Mouse (Mus musculus) C2C12 (cell line): ENCODE results near the gene Tbc1d17. TPM values are rescaled to one million over a fixed set of nuclear protein-coding genes. Genes with fewer than 3 reads are reported as not detected.

ENCODE experiments used
- H3K27me3 ChIP-seq: one replicate; pipeline ENCODE4 v1.6.1; 2011; ENCODE audit not compliant: control insufficient read depth, insufficient read depth, insufficient read length
- H3K36me3 ChIP-seq: one replicate; pipeline ENCODE4 v1.6.1; 2011; ENCODE audit not compliant: control insufficient read depth, insufficient read depth
- H3K4me3 ChIP-seq: one replicate; pipeline ENCODE4 v1.5.1; 2011; ENCODE audit warnings: mild to moderate bottlenecking, control low read depth; ENCODE audit not compliant: poor library complexity, insufficient read depth, severe bottlenecking
- H3K79me2 ChIP-seq: one replicate; pipeline ENCODE4 v1.6.1; 2011; ENCODE audit not compliant: control insufficient read depth, insufficient read depth
- H3K79me3 ChIP-seq: one replicate; pipeline ENCODE4 v1.6.1; 2011; ENCODE audit warnings: low read depth, control low read depth
- H3ac ChIP-seq: one replicate; pipeline ENCODE3; 2011; ENCODE audit warnings: low read depth; ENCODE audit not compliant: control insufficient read depth, insufficient read length
- CEBPB ChIP-seq: IDR thresholded peaks from one replicate; pipeline ENCODE4 v1.6.1; 2011; ENCODE audit warnings: low read depth, mild to moderate bottlenecking, control low read depth, moderate library complexity
- CTCF ChIP-seq: IDR thresholded peaks from one replicate; pipeline ENCODE4 v1.5.1; 2011; ENCODE audit not compliant: control insufficient read depth, insufficient read depth, insufficient read length
- FOSL1 ChIP-seq: IDR thresholded peaks from one replicate; pipeline ENCODE4 v1.8.0; 2011; ENCODE audit warnings: mild to moderate bottlenecking, low read length; ENCODE audit not compliant: poor library complexity, insufficient read depth, severe bottlenecking
- MAX ChIP-seq: IDR thresholded peaks from one replicate; pipeline ENCODE4 v1.6.1; 2011; ENCODE audit warnings: mild to moderate bottlenecking, control low read depth
- MYOD1 ChIP-seq: IDR thresholded peaks from one replicate; pipeline ENCODE4 v1.6.1; 2011; ENCODE audit warnings: low read depth; ENCODE audit not compliant: control insufficient read depth, insufficient read length
- MYOG ChIP-seq: IDR thresholded peaks from one replicate; pipeline ENCODE4 v1.6.1; 2011; ENCODE audit not compliant: control insufficient read depth, insufficient read length; ENCODE audit errors: extremely low read depth
- USF1 ChIP-seq: IDR thresholded peaks from one replicate; pipeline ENCODE4 v1.6.1; 2011; ENCODE audit warnings: low read depth, mild to moderate bottlenecking, control low read depth, moderate library complexity
- polyA plus RNA-seq: library from polyadenylated mRNA; unstranded; fragments of >200 nt; fragmentation: generic; extraction: Trizol; gene quantifications from one replicate; pipeline ENCODE4 v1.2.1, GENCODE M21; 2012; ENCODE audit warnings: missing spikeins

Tbc1d17 gene
- polyA plus RNA-seq, 1 experiment = 38.4 TPM

DNA sequence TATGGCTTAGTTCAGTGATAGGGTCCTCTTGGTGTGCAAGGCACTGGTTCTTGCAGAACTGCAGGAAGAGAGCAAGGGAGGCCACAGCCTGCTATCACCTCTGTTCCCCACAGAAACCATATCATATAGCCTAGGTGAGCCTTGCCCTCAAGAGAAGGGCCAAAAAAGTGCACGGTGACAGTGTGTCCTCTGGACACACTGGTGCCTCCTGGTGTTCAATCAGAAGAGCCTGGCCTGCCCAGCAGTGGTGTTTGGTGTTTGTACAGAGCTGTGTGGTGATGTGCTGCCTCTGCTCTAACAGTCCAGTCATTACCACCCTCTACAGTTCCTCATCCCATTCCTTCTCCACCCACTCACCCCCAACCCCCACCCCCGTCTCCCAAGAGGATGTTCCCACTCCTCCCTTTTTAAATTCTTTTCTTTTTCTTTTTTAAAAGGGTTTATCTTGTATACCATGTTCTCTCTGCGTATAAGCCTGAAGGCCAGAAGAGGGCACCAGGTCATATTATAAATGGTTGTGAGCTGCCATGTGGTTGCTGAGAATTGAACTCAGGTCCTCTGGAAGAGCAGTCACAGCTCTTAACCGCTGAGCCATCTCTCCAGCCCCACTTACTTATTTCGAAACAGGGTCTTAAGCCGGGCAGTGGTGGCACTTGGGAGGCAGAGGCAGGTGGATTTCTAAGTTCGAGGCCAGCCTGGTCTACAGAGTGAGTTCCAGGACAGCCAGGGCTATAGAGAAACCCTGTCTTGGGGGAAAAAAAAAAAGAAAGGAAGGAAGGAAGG, 27.0 kb downstream of the Tbc1d17 start:
- Histone ChIP-seq H3K27me3 (no peaks in the 10 kb centered on the region), H3K79me2 (peaks cover 100% of the 10 kb centered on the region), H3ac (no peak overlapping the region), H3K36me3 (peaks cover 39% of the 10 kb centered on the region), H3K4me3 (no peak overlapping the region), H3K79me3 (peaks cover 96% of the 10 kb centered on the region)
- TF ChIP-seq MYOD1 = no peak
- TF ChIP-seq CEBPB = no peak
- no peak for TF ChIP-seq MYOG
- no peak for TF ChIP-seq MAX
- no peak for TF ChIP-seq FOSL1
- TF ChIP-seq USF1 = no peak
- TF ChIP-seq CTCF = no peak

DNA sequence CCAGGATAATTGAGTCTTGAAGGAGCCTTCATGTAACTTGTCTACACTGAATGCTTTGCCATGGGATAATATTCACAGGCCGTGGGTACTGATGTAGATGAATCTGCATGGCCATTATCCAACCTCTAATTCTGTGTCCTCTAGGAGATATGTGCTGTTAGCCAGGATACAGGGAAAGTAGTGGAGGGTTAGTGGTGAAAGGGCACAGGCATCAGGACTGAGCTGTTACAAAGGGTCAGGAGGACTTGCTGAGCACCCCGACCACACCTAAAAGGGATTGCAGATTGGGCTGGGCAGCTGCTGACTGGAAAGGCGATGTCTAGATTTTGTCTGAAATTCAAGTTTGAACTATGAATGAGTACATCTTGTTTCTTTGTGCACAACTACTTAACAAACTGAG, 28.4 kb downstream of the Tbc1d17 start:
- Histone ChIP-seq H3K36me3 (peaks cover 37% of the 10 kb centered on the region), H3ac (no peak overlapping the region), H3K4me3 (no peak overlapping the region), H3K27me3 (no peaks in the 10 kb centered on the region), H3K79me3 (peaks cover 88% of the 10 kb centered on the region), H3K79me2 (peaks cover 92% of the 10 kb centered on the region)
- TF ChIP-seq MYOG (no peak), MYOD1 (no peak), FOSL1 (no peak), USF1 (no peak), CTCF (no peak), MAX (no peak), CEBPB (no peak)

DNA sequence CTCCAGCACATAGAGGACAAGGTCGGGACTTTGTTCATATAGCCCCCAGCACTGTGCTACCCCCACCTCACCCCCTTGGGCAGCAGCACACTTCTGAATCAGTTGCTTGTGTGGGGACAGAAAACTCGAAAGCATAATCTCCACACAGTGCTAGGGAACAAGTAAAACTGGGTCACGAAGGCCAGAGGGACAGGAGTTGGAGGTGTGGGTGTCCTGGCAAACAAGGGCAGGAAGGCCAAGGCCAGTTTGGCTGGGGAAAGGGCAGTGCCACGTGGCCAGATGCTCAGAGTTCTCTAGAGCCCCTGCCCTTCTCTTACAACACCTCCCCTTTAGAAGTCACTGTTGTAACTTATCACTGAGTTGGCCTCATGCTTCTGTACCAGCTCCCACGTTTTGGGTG, 29.0 kb downstream of the Tbc1d17 start:
- TF ChIP-seq MYOD1 (no peak), USF1 (peak; percentile 4)
- peaks cover 81% of the 10 kb centered on the region for H3K79me3 ChIP-seq
- H3K79me2 ChIP-seq = peaks cover 90% of the 10 kb centered on the region
- H3K4me3 ChIP-seq = no peak overlapping the region
- no peak overlapping the region for H3ac ChIP-seq
- peaks cover 32% of the 10 kb centered on the region for H3K36me3 ChIP-seq
- H3K27me3 ChIP-seq = no peaks in the 10 kb centered on the region

DNA sequence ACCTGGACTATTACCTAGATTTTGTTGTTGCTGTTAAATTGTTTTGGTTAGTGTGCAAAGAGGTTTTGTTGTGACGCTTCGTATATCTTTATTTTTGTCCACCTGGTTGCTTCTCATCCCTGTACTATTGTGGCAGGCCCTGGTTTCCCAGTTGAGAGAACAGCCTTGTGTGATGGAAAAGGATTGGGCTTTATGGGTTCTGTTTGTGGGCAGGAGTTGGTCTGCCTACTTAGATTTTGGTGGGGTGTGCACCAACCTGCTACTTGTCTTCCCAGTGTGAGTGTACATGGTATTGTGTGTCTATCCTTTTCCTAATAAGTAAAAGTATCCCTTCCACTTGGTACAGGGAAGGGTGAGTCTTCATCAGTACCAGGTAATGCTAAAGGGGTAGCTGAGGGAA, 29.5 kb downstream of the Tbc1d17 start:
- Histone ChIP-seq H3ac (peak overlapping the region; percentile 47), H3K4me3 (no peak overlapping the region), H3K79me3 (peaks cover 79% of the 10 kb centered on the region), H3K27me3 (no peaks in the 10 kb centered on the region), H3K79me2 (peaks cover 90% of the 10 kb centered on the region), H3K36me3 (peaks cover 36% of the 10 kb centered on the region)
- TF ChIP-seq CTCF (no peak), CEBPB (no peak), MYOD1 (no peak), FOSL1 (no peak), MAX (no peak), MYOG (no peak), USF1 (no peak)

DNA sequence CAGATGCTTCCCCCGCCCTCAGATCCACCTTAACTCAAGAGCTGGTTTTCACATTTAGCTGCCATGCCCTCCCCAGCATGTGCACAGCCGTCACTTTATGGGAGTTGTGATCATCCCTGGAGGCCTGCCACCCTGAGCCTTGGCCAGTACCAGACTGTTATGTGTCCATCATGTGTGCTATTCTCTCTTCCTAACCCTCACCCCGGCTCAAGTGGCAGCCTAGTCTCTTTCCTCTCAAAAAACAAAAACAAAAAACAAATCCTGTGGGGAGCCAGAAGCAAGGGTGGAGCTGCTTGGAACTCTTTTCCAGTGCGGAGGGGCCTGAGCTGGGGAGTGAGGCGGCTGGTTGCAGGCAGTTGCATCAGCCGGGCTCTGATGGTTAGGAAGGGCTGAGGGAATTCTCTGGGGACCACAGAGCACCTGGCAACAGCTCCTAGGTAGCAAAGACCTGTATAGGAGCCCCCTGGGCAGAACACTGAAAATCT, 30.1 kb downstream of the Tbc1d17 start:
- Histone ChIP-seq H3K36me3 (peaks cover 40% of the 10 kb centered on the region), H3K79me2 (peaks cover 90% of the 10 kb centered on the region), H3K4me3 (peak overlapping the region; percentile 65), H3K27me3 (no peaks in the 10 kb centered on the region), H3ac (peak overlapping the region; percentile 47), H3K79me3 (peaks cover 74% of the 10 kb centered on the region)
- TF ChIP-seq CEBPB = peak; percentile 86
- no peak for TF ChIP-seq CTCF

DNA sequence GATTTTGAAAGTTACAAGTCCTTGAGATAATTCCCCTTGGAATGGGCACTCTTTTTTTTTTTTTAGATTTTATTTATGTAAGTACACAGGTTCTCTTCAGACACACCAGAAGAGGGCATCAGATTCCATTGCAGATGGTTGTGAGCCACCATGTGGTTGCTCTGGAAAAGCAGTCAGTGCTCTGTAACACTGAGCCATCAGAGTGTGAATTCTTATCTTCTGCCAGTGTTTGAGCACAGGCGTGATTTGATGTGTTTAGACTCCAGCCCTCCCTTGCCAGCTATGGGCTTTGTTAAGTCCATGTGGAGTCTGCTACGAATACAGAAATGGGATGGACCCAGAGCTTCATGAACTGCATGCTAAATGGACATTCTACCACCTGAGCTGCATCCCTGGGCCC, 30.7 kb downstream of the Tbc1d17 start:
- peak overlapping the region; percentile 65 for H3K4me3 ChIP-seq
- H3K27me3 ChIP-seq = no peaks in the 10 kb centered on the region
- TF ChIP-seq USF1 (no peak), CTCF (peak; percentile 16)
- peak overlapping the region; percentile 47 for H3ac ChIP-seq
- peaks cover 87% of the 10 kb centered on the region for H3K79me2 ChIP-seq
- peaks cover 68% of the 10 kb centered on the region for H3K79me3 ChIP-seq
- H3K36me3 ChIP-seq = peaks cover 44% of the 10 kb centered on the region
